Mouse (Mus musculus): ENCODE results near the gene Acbd4. TPM values are rescaled to one million over a fixed set of nuclear protein-coding genes. Genes with fewer than 3 reads are reported as not detected.

Gene Acbd4
- polyA plus RNA-seq, 1 experiment from 2014 or later = 13.3 TPM

GRCm38 (mm10) chr11:103114270-103114943, 12.9 kb downstream of the Acbd4 start:
- Histone ChIP-seq H3K4me1 (ENCODE audit: control insufficient read depth in 2 of 2, insufficient read depth in 2 of 2, low read length in 2 of 2) (peaks cover 21 to 28% of the 10 kb centered on the region in 2 experiments), H3K27me3 (ENCODE audit: control insufficient read depth, insufficient read depth, low read length) (no peaks in the 10 kb centered on the region), H3K36me3 (ENCODE audit: control insufficient read depth, insufficient read depth, low read length) (no peaks in the 10 kb centered on the region), H3K9me3 (ENCODE audit: control insufficient read depth, low read length) (no peaks in the 10 kb centered on the region), H3K27ac (replicated peaks in 1 of 2; ENCODE audit: control insufficient read depth in 1 of 2, insufficient read depth in 1 of 2, low read depth in 2 of 2, low read length in 2 of 2) (peak overlapping the region; percentile 86 to 95; a peak in 3 of 4 replicates), H3K9ac (ENCODE audit: low read length) (peak overlapping the region; percentile 85), H3K4me2 (ENCODE audit: low read length) (peak overlapping the region; percentile 82), H3K4me3 (ENCODE audit: control insufficient read depth in 1 of 2, insufficient read depth in 1 of 2, low read depth in 1 of 2, low read length in 2 of 2) (peak overlapping the region; percentile 59 to 93)
- ATAC-seq (ENCODE audit: insufficient number of reproducible peaks, insufficient read depth, low FRiP score, low read depth) = no peak
- 87% methylated on average over 11 of the region's 11 CpGs for WGBS

GRCm38 (mm10) chr11:103115163-103116007, 13.9 kb downstream of the Acbd4 start:
- Histone ChIP-seq H3K4me3 (ENCODE audit: control insufficient read depth in 1 of 2, insufficient read depth in 1 of 2, low read depth in 1 of 2, low read length in 2 of 2) (peak overlapping the region; percentile 59 to 93), H3K9me3 (ENCODE audit: control insufficient read depth, low read length) (no peaks in the 10 kb centered on the region), H3K4me2 (ENCODE audit: low read length) (peak overlapping the region; percentile 82), H3K9ac (ENCODE audit: low read length) (peak overlapping the region; percentile 85), H3K27me3 (ENCODE audit: control insufficient read depth, insufficient read depth, low read length) (no peaks in the 10 kb centered on the region), H3K36me3 (ENCODE audit: control insufficient read depth, insufficient read depth, low read length) (no peaks in the 10 kb centered on the region), H3K4me1 (ENCODE audit: control insufficient read depth in 2 of 2, insufficient read depth in 2 of 2, low read length in 2 of 2) (peaks cover 21 to 28% of the 10 kb centered on the region in 2 experiments), H3K27ac (replicated peaks in 1 of 2; ENCODE audit: control insufficient read depth in 1 of 2, insufficient read depth in 1 of 2, low read depth in 2 of 2, low read length in 2 of 2) (peak overlapping the region; percentile 86 to 95)
- peak; percentile 66 for ATAC-seq (ENCODE audit: insufficient number of reproducible peaks, insufficient read depth, low FRiP score, low read depth)
- under 1% methylated on average over 34 of the region's 34 CpGs for WGBS

GRCm38 (mm10) chr11:103116008-103116818, 14.7 kb downstream of the Acbd4 start, which contains the start of gene Hexim1:
Gene Hexim1, plus strand, starts transcription at chr11:103116231.
- Histone ChIP-seq H3K27me3 (ENCODE audit: control insufficient read depth, insufficient read depth, low read length) (no peaks in the 10 kb centered on the region), H3K4me1 (ENCODE audit: control insufficient read depth in 2 of 2, insufficient read depth in 2 of 2, low read length in 2 of 2) (peaks cover 20 to 26% of the 10 kb centered on the region in 2 experiments), H3K4me3 (ENCODE audit: control insufficient read depth in 1 of 2, insufficient read depth in 1 of 2, low read depth in 1 of 2, low read length in 2 of 2) (peak within 1 kb of the TSS; percentile 73 to 93), H3K9me3 (ENCODE audit: control insufficient read depth, low read length) (no peaks in the 10 kb centered on the region), H3K36me3 (ENCODE audit: control insufficient read depth, insufficient read depth, low read length) (no peaks in the 10 kb centered on the region), H3K4me2 (ENCODE audit: low read length) (peak within 1 kb of the TSS; percentile 97), H3K9ac (ENCODE audit: low read length) (peak within 1 kb of the TSS; percentile 86), H3K27ac (replicated peaks in 1 of 2; ENCODE audit: control insufficient read depth in 1 of 2, insufficient read depth in 1 of 2, low read depth in 2 of 2, low read length in 2 of 2) (peak within 1 kb of the TSS; percentile 89 to 95)
- WGBS = under 1% methylated on average over 52 of the region's 53 CpGs
- ATAC-seq (ENCODE audit: insufficient number of reproducible peaks, insufficient read depth, low FRiP score, low read depth) = peak; percentile 90

GRCm38 (mm10) chr11:103116959-103117590, 15.6 kb downstream of the Acbd4 start:
- H3K4me1 ChIP-seq (ENCODE audit: control insufficient read depth in 2 of 2, insufficient read depth in 2 of 2, low read length in 2 of 2) = peaks cover 15 to 21% of the 10 kb centered on the region in 2 experiments
- no peaks in the 10 kb centered on the region for H3K27me3 ChIP-seq (ENCODE audit: control insufficient read depth, insufficient read depth, low read length)
- no peaks in the 10 kb centered on the region for H3K36me3 ChIP-seq (ENCODE audit: control insufficient read depth, insufficient read depth, low read length)
- no peaks in the 10 kb centered on the region for H3K9me3 ChIP-seq (ENCODE audit: control insufficient read depth, low read length)
- peak overlapping the region; percentile 79 to 89 for H3K27ac ChIP-seq (replicated peaks in 1 of 2; ENCODE audit: control insufficient read depth in 1 of 2, insufficient read depth in 1 of 2, low read depth in 2 of 2, low read length in 2 of 2)
- H3K4me2 ChIP-seq (ENCODE audit: low read length) = peak overlapping the region; percentile 97
- H3K4me3 ChIP-seq (ENCODE audit: control insufficient read depth in 1 of 2, insufficient read depth in 1 of 2, low read depth in 1 of 2, low read length in 2 of 2) = peak overlapping the region; percentile 73 to 77
- peak; percentile 22; the same call in 1 of the 2 replicates for ATAC-seq (ENCODE audit: insufficient number of reproducible peaks, insufficient read depth, low FRiP score, low read depth)
- under 1% methylated on average over 35 of the region's 35 CpGs for WGBS
- peak overlapping the region; percentile 86 for H3K9ac ChIP-seq (ENCODE audit: low read length)

GRCm38 (mm10) chr11:103117591-103118009, 16.1 kb downstream of the Acbd4 start:
- H3K4me3 ChIP-seq (ENCODE audit: control insufficient read depth in 1 of 2, insufficient read depth in 1 of 2, low read depth in 1 of 2, low read length in 2 of 2) = peak overlapping the region; percentile 73 to 77
- H3K27ac ChIP-seq (replicated peaks in 1 of 2; ENCODE audit: control insufficient read depth in 1 of 2, insufficient read depth in 1 of 2, low read depth in 2 of 2, low read length in 2 of 2) = peak overlapping the region; percentile 70 to 89
- H3K9ac ChIP-seq (ENCODE audit: low read length) = peak overlapping the region; percentile 86
- H3K4me1 ChIP-seq (ENCODE audit: control insufficient read depth in 2 of 2, insufficient read depth in 2 of 2, low read length in 2 of 2) = peaks cover 11 to 18% of the 10 kb centered on the region in 2 experiments
- no peaks in the 10 kb centered on the region for H3K27me3 ChIP-seq (ENCODE audit: control insufficient read depth, insufficient read depth, low read length)
- no peaks in the 10 kb centered on the region for H3K9me3 ChIP-seq (ENCODE audit: control insufficient read depth, low read length)
- H3K36me3 ChIP-seq (ENCODE audit: control insufficient read depth, insufficient read depth, low read length) = no peaks in the 10 kb centered on the region
- H3K4me2 ChIP-seq (ENCODE audit: low read length) = peak overlapping the region; percentile 97
- ATAC-seq (ENCODE audit: insufficient number of reproducible peaks, insufficient read depth, low FRiP score, low read depth) = no peak
- WGBS = under 1% methylated on average over 38 of the region's 38 CpGs

- 85% methylated on average over 2 of the region's 2 CpGs for WGBS
- Histone ChIP-seq H3K9me3 (ENCODE audit: control insufficient read depth, low read length) (no peaks in the 10 kb centered on the region), H3K9ac (ENCODE audit: low read length) (peak overlapping the region; percentile 86; the same call in 1 of the 2 replicates), H3K4me3 (ENCODE audit: control insufficient read depth in 1 of 2, insufficient read depth in 1 of 2, low read depth in 1 of 2, low read length in 2 of 2) (peak overlapping the region in 1 of 2 experiments; percentile 73; a peak in 1 of 4 replicates), H3K4me2 (ENCODE audit: low read length) (peak overlapping the region; percentile 97), H3K27me3 (ENCODE audit: control insufficient read depth, insufficient read depth, low read length) (no peaks in the 10 kb centered on the region), H3K27ac (replicated peaks in 1 of 2; ENCODE audit: control insufficient read depth in 1 of 2, insufficient read depth in 1 of 2, low read depth in 2 of 2, low read length in 2 of 2) (no peak overlapping the region), H3K36me3 (ENCODE audit: control insufficient read depth, insufficient read depth, low read length) (no peaks in the 10 kb centered on the region), H3K4me1 (ENCODE audit: control insufficient read depth in 2 of 2, insufficient read depth in 2 of 2, low read length in 2 of 2) (peaks cover 7 to 12% of the 10 kb centered on the region in 2 experiments)
- ATAC-seq (ENCODE audit: insufficient number of reproducible peaks, insufficient read depth, low FRiP score, low read depth) = no peak
These were observed 17.4 kb downstream of the Acbd4 start for GRCm38 (mm10) chr11:103118866-103119265.

Measured in heart, embryonic 14.5 days (tissue).